In the genomic region with DNA sequence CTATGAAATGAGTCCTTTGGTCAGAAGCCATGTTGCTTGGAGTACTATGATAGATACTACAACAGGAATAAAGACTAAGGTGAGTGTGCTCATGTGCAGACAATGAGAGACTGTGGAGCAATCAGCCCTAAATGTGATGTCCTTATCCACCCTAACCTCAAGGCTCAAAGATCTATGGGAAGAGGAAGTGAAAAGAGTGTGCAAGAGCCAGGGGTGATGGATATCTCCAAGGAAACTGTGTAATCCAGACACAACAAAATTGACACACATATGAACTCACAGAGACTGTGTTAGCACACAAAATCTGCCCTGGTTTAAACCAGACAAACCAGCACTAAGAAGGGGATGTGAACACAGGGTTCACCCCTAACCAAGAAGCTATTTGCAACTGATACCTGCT, we compare ENCODE assay signal across 17 mouse cellular contexts. TPM values are rescaled to one million over a fixed set of nuclear protein-coding genes. Genes with fewer than 3 reads are reported as not detected.
"Had no signal": no experiment of that assay in that cellular context is flagged by ENCODE, and none has a peak within 500 bp of the region (broad histone marks: within the 10 kb centered on the region; RNA-seq: fewer than 3 reads in every experiment).

No protein-coding gene starts in this region.

- DNase-seq: liver, embryonic 13.5 days; liver, postnatal 0 days; lung, embryonic 14.5 days; lung, postnatal 10 days; right cerebral cortex, postnatal 14 days; thymus, adult 2 months; thymus, postnatal 25 days; thymus, postnatal 4 days had no signal

- H3K36me3 ChIP-seq: liver, embryonic 13.5 days; liver, embryonic 15.5 days; midbrain, embryonic 13.5 days; midbrain, embryonic 15.5 days; neural tube, embryonic 12.5 days; stomach, embryonic 15.5 days had no signal

- H3K27ac ChIP-seq: liver, embryonic 13.5 days; liver, embryonic 15.5 days; macrophage; midbrain, embryonic 13.5 days; midbrain, embryonic 15.5 days; neural tube, embryonic 12.5 days; stomach, embryonic 15.5 days; stomach, postnatal 0 days had no signal

- H3K9me3 ChIP-seq: liver, embryonic 13.5 days; liver, embryonic 15.5 days; megakaryocyte, embryonic 14.5 days; midbrain, embryonic 13.5 days; midbrain, embryonic 15.5 days; neural tube, embryonic 12.5 days; stomach, embryonic 15.5 days had no signal

- H3K9ac ChIP-seq: liver, embryonic 13.5 days; liver, embryonic 15.5 days; liver, postnatal 0 days; lung, embryonic 14.5 days; midbrain, embryonic 13.5 days; midbrain, embryonic 15.5 days; neural tube, embryonic 12.5 days; stomach, embryonic 15.5 days had no signal

- H3K4me3 ChIP-seq: liver, embryonic 13.5 days; liver, embryonic 15.5 days; megakaryocyte, embryonic 14.5 days; midbrain, embryonic 13.5 days; midbrain, embryonic 15.5 days; neural tube, embryonic 12.5 days; stomach, embryonic 15.5 days had no signal

- ATAC-seq: liver, postnatal 0 days; midbrain, embryonic 13.5 days; midbrain, embryonic 15.5 days had no signal

- H3K27me3 ChIP-seq: liver, embryonic 13.5 days; liver, embryonic 15.5 days; megakaryocyte, embryonic 14.5 days; midbrain, embryonic 13.5 days; midbrain, embryonic 15.5 days; neural tube, embryonic 12.5 days; stomach, embryonic 15.5 days had no signal

- H3K4me1 ChIP-seq: liver, embryonic 13.5 days; liver, embryonic 15.5 days; midbrain, embryonic 13.5 days; midbrain, embryonic 15.5 days; neural tube, embryonic 12.5 days; stomach, embryonic 15.5 days had no signal

RNA-seq across cellular contexts. Expression of a gene that starts 21.2 kb away (rescaled TPM):
- total RNA-seq: neutrophil, adult 5-6 weeks had no signal
